ENCODE assay signal across 8 mouse cellular contexts in the genomic region with DNA sequence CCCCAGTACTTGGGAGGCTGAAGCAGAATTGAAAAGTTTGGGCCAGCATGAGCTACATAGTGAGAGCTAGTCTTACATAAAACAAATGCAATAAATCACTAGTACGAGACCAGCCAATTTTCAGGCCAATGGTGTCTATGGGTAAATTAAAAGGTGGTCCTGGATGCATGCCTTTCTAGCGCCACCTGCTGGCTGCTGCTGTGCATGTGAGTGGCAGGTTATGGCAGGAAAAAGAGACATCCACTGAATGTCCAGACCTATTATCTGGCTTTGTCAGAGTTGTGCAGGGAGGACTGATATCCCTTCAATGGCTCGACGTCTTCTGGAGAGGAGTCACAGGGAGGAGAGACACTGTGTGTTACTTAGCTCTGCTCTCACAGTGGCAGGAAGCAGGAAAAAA. TPM values are rescaled to one million over a fixed set of nuclear protein-coding genes. Genes with fewer than 3 reads are reported as not detected.
A peak's percentile ranks its signal among the peaks of the same experiment; 100 is the strongest.
DNase-seq lines count a peak whose midpoint lies in the region; ATAC-seq lines count a peak whose summit lies in the region.

No protein-coding gene starts in this region.

- H3K27me3 ChIP-seq in hindbrain, embryonic 15.5 days, result no peaks in the 10 kb centered on the region

- no peak overlapping the region for H3K4me3 ChIP-seq in hindbrain, embryonic 15.5 days

- 5% methylated on average over 4 of the region's 4 CpGs for WGBS in hindbrain, embryonic 15.5 days

- H3K9ac ChIP-seq in hindbrain, embryonic 15.5 days, result no peak overlapping the region

- H3K36me3 ChIP-seq in hindbrain, embryonic 15.5 days, result peaks cover 23% of the 10 kb centered on the region

- peak; percentile 85 for DNase-seq in MEL-GATA-1-ER (ENCODE audit: extremely low read depth, low read depth)
- DNase-seq in cerebellum, adult 8-10 months, result peak; percentile 77
- peak; percentile 67 to 86 for DNase-seq in frontal cortex, postnatal 14 days (ENCODE audit: low spot score in 2 of 2)
- DNase-seq in layer of hippocampus, postnatal 25 days (ENCODE audit: extremely low spot score in 1 of 2, low spot score in 1 of 2), result peak; percentile 83 to 97
- peak; percentile 80 to 86 for DNase-seq in lung, postnatal 4 days
- DNase-seq in retina, postnatal 1 day, result peak; percentile 89
- peak; percentile 93 for DNase-seq in thymus, postnatal 4 days

- no peak overlapping the region for H3K4me2 ChIP-seq in hindbrain, embryonic 15.5 days

- no peaks in the 10 kb centered on the region for H3K4me1 ChIP-seq in hindbrain, embryonic 15.5 days (replicated peaks)

- H3K27ac ChIP-seq in hindbrain, embryonic 15.5 days (replicated peaks), result no peak overlapping the region

- no peaks in the 10 kb centered on the region for H3K9me3 ChIP-seq in hindbrain, embryonic 15.5 days

- peak; percentile 49 for ATAC-seq in hindbrain, embryonic 15.5 days (ENCODE audit: low FRiP score, low read depth)

RNA-seq across cellular contexts. Expression of a gene that starts 15.1 kb away (rescaled TPM):
- polyA plus RNA-seq in hindbrain, embryonic 15.5 days (2015; fragmentation: Nextera tagmentation; extraction: Ambion mirVana), result 473 and 479 TPM in 2 replicates
- total RNA-seq in layer of hippocampus, postnatal 25 days (2021), result 100 to 1,000 TPM; 233 to 257 TPM

RNA-seq across cellular contexts. Expression of a gene that starts 15.1 kb away (rescaled TPM):
- polyA plus RNA-seq in hindbrain, embryonic 15.5 days (2015; fragmentation: Nextera tagmentation; extraction: Ambion mirVana), result 9.7 and 10.0 TPM in 2 replicates
- 10 to 100 TPM; 11.8 to 13.3 TPM for total RNA-seq in layer of hippocampus, postnatal 25 days (2021)

RNA-seq across cellular contexts. Expression of a gene that starts 21.3 kb away (rescaled TPM):
- polyA plus RNA-seq in hindbrain, embryonic 15.5 days (2015; fragmentation: Nextera tagmentation; extraction: Ambion mirVana), result 11.1 and 15.6 TPM in 2 replicates
- total RNA-seq in layer of hippocampus, postnatal 25 days (2021), result 10 to 100 TPM; 10.1 to 13.5 TPM

RNA-seq across cellular contexts. Expression of a gene that starts 55.7 kb away (rescaled TPM):
- polyA plus RNA-seq in hindbrain, embryonic 15.5 days (2015; fragmentation: Nextera tagmentation; extraction: Ambion mirVana), result 75.4 and 75.5 TPM in 2 replicates
- 100 to 1,000 TPM; 186 to 189 TPM for total RNA-seq in layer of hippocampus, postnatal 25 days (2021)
